Mouse (Mus musculus) stomach, embryonic 16.5 days (tissue): ENCODE measurements around the gene Cttn. TPM values are rescaled to one million over a fixed set of nuclear protein-coding genes. Genes with fewer than 3 reads are reported as not detected.

Experiments
- ATAC-seq: fragments of 200-750 bp; cut with Nextera tagmentation; 2 replicates; pipeline ENCODE4 v1.8.0; 2017; ENCODE audit warnings: moderate number of reproducible peaks, moderate TSS enrichment; ENCODE audit not compliant: insufficient read depth, low FRiP score
- H3K27ac ChIP-seq: fragments of 300-500 bp; sonication (generic); 2 replicates; pipeline ENCODE4 v1.5.1; 2014; ENCODE audit warnings: low read length
- H3K27me3 ChIP-seq: fragments of 300-500 bp; sonication (generic); 2 replicates; pipeline ENCODE4 v1.6.1; 2014; ENCODE audit warnings: low read length, control low read depth, mixed read lengths; ENCODE audit not compliant: control insufficient read depth, insufficient read depth
- H3K36me3 ChIP-seq: fragments of 300-500 bp; sonication (generic); 2 replicates; pipeline ENCODE4 v1.6.1; 2014; ENCODE audit warnings: low read length; ENCODE audit not compliant: control insufficient read depth, insufficient read depth
- H3K4me1 ChIP-seq: fragments of 300-500 bp; sonication (generic); 2 replicates; pipeline ENCODE4 v1.6.1; 2014; ENCODE audit warnings: low read length, control low read depth, mixed read lengths; ENCODE audit not compliant: control insufficient read depth, insufficient read depth
- H3K4me2 ChIP-seq: fragments of 300-500 bp; sonication (generic); 2 replicates; pipeline ENCODE4 v1.6.1; 2014; ENCODE audit warnings: low read depth, low read length, mixed read lengths
- H3K4me3 ChIP-seq: fragments of 300-500 bp; sonication (generic); replicated peaks from 2 replicates; pipeline ENCODE4 v1.5.1; 2014; ENCODE audit warnings: mild to moderate bottlenecking, low read length
- H3K9ac ChIP-seq: fragments of 300-500 bp; sonication (generic); 2 replicates; pipeline ENCODE4 v1.6.1; 2014; ENCODE audit warnings: low read length
- H3K9me3 ChIP-seq: fragments of 300-500 bp; sonication (generic); replicated peaks from 2 replicates; pipeline ENCODE4 v1.6.1; 2016; ENCODE audit warnings: low read length, control low read depth; ENCODE audit not compliant: control insufficient read depth
- WGBS: fragments of 180-500 bp; shearing (Covaris S2); extraction: QIAGEN DNeasy Blood & Tissue Kit; methylation state at CpG from one replicate; pipeline ENCODE4 v1.1.7; 2014; 5-methylcytosine and 5-hydroxymethylcytosine counted together
- polyA plus RNA-seq: library from polyadenylated mRNA; unstranded; fragments of >200 nt; fragmentation: Nextera tagmentation; extraction: Ambion mirVana; gene quantifications from 2 replicates; pipeline ENCODE4 v1.2.1, GENCODE M21; 2015

The Cttn gene
- polyA plus RNA-seq, 1 experiment from 2014 or later, result 184 TPM

DNA sequence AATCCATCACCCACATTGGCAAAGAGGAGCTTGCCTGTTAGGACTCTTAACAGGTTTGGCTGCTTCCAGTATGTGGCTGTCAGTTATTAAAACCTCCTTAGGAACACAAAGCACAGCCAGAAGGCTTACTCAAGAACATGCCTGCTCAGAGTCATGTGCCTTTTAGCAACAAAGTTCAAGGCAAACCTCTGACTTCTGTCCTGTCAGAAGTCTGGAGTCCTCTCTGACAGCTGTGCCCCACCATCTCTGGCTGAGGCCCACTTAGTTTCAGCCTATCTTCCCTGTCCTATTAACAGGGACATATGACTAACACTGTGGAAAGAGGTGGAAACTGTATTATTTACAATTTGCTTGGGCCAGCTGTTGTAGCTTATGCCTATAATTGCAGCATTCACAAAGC is 9.5 kb upstream of the Cttn start:
- peaks cover 32% of the 10 kb centered on the region for H3K36me3 ChIP-seq
- no peak overlapping the region for H3K4me3 ChIP-seq
- no peaks in the 10 kb centered on the region for H3K4me1 ChIP-seq
- H3K9me3 ChIP-seq, result no peaks in the 10 kb centered on the region
- H3K27me3 ChIP-seq, result no peaks in the 10 kb centered on the region
- no peak overlapping the region for H3K27ac ChIP-seq
- H3K4me2 ChIP-seq, result no peak overlapping the region
- no peak for ATAC-seq
- H3K9ac ChIP-seq, result no peak overlapping the region

DNA sequence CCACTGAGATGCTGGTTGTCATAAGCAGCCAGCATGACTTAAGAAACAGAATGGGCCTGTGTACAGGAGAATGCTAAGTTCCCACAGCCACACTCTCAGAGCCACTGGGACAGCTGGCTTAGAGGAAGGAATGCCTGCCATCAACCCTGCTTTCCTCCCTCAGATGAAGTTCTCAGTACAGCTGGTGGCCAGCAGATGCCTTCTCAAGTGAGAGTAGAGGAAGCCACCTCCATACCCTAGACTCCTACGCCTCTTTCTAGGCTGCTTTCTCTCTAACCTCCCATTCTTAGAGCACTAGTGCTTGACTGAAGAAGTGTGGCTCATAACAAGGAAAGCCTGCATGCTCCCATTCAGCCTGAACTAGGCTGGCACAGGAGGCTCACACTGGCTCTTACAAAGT is 8.8 kb upstream of the Cttn start:
- H3K9me3 ChIP-seq, result no peaks in the 10 kb centered on the region
- H3K4me2 ChIP-seq, result no peak overlapping the region
- no peak overlapping the region for H3K27ac ChIP-seq
- 100% methylated on average over 1 of the region's 1 CpGs for WGBS
- H3K4me3 ChIP-seq, result no peak overlapping the region
- no peak for ATAC-seq
- peaks cover 32% of the 10 kb centered on the region for H3K36me3 ChIP-seq
- no peak overlapping the region for H3K9ac ChIP-seq
- no peaks in the 10 kb centered on the region for H3K27me3 ChIP-seq
- H3K4me1 ChIP-seq, result no peaks in the 10 kb centered on the region

DNA sequence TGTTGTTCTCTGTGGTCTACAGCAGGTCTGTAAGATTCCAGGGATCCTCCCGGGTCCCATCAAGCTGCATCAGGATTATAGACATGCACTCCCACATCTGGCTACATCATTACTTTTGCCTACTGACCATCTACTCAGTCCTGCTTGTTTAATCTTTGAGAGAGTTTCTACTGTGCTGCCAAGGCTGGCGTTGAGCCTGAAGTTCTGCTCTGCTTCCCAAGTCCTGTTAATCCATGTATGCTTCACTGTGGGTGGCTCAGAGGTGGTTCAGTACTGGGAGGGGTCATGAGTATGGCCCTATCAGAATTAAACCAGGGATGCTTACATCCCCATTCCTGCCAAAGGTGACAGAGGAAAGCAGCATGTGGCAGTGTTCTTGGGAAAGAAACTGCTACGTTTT is 4.9 kb upstream of the Cttn start:
- H3K4me2 ChIP-seq, result no peak overlapping the region
- no peaks in the 10 kb centered on the region for H3K27me3 ChIP-seq
- no peak for ATAC-seq
- no peak overlapping the region for H3K27ac ChIP-seq
- no peaks in the 10 kb centered on the region for H3K4me1 ChIP-seq
- peaks cover 7% of the 10 kb centered on the region; the same call in 1 of the 2 replicates for H3K36me3 ChIP-seq
- no peak overlapping the region for H3K4me3 ChIP-seq
- no peak overlapping the region for H3K9ac ChIP-seq
- WGBS, result 80% methylated on average over 3 of the region's 3 CpGs
- no peaks in the 10 kb centered on the region for H3K9me3 ChIP-seq

DNA sequence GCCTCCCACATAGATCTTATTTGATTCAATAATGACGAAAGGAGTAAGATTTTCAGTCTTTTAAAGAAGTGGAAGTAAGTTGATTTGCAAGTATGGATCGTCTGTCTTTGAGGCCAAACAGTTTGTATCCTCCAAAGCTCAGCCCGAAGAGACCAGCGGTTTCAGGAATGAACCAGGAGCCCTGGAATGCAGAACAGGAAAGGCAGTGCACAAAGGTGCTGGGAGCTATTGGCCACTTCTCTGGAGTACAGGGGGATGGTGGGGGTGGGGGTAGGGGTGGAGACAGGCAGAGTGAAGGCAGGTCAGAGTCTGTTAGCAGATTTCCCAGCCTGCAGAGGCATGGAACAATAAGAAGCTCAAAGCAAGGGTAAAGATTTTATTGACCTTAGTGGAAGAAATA is 2.7 kb upstream of the Cttn start:
- H3K4me2 ChIP-seq, result no peak overlapping the region
- peaks cover 12% of the 10 kb centered on the region for H3K4me1 ChIP-seq
- no peak overlapping the region for H3K4me3 ChIP-seq
- no peaks in the 10 kb centered on the region for H3K27me3 ChIP-seq
- no peak for ATAC-seq
- peaks cover 1% of the 10 kb centered on the region; the same call in 1 of the 2 replicates for H3K36me3 ChIP-seq
- no peaks in the 10 kb centered on the region for H3K9me3 ChIP-seq
- no peak overlapping the region for H3K9ac ChIP-seq
- 47% methylated on average over 4 of the region's 4 CpGs for WGBS
- no peak overlapping the region for H3K27ac ChIP-seq

DNA sequence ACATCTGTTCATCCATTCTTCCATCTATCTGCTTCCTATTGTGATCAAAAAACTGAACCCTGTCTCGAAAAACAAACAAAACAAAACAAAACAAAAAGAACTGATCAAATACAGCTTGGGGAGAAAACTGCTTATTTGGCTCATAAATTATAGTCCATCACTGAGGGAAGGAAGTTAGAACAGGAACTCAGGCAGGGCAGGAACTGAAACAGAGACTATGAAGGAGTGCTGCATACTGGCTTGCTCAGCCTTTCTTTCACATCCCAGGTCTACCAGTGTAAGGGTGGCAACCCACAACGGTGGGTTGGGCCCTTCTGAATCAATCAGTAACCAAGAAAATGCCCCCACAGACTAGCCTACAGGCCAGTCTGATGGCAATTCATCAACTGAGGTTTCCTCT is 294 bp upstream of the Cttn start:
- Histone ChIP-seq H3K4me3 (peak overlapping the region; percentile 93), H3K27me3 (no peaks in the 10 kb centered on the region), H3K36me3 (no peaks in the 10 kb centered on the region), H3K9me3 (no peaks in the 10 kb centered on the region), H3K4me1 (peaks cover 12% of the 10 kb centered on the region), H3K4me2 (peak overlapping the region; percentile 77), H3K9ac (peak overlapping the region; percentile 98), H3K27ac (peak overlapping the region; percentile 96; the same call in 1 of the 2 replicates)
- no peak for ATAC-seq
- WGBS, result 71% methylated on average over 2 of the region's 2 CpGs

DNA sequence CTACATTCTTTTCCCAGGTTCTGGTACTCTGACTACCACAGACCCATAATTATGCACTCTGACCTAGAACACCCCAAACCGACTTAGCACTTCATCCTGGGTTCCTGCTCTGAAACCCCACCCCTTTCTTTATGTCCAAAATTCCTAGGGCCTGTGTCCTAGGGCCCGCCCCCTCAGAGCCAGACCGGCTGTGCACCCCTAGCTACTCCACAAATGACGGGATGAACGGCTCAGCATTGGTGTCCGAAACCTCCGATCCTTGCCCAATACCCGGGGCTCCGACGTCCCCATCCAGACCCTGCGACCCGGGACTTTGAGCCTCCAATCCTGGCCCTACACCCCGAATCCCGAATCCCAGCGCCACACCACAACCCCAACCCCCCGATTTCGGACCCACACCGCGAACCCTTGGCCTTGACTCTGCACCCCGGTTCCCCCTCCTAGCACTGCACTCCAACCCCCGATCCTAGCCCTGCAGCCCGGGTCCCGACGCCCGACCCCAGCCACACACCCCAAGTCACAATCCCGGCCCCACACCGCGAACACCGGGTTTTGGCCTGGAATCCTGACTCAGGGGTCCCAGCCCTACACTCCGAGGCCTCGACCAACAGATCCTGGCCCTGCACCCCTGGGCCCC is 783 bp downstream of the Cttn start:
- Histone ChIP-seq H3K9me3 (no peaks in the 10 kb centered on the region), H3K4me1 (peaks cover 12% of the 10 kb centered on the region), H3K4me3 (peak overlapping the region; percentile 93), H3K9ac (peak overlapping the region; percentile 98), H3K36me3 (no peaks in the 10 kb centered on the region), H3K27me3 (no peaks in the 10 kb centered on the region), H3K4me2 (peak overlapping the region; percentile 77), H3K27ac (peak overlapping the region; percentile 96)
- whole genome bisulfite sequencing, result 2% methylated on average over 31 of the region's 31 CpGs
- peak; percentile 30 for ATAC-seq

DNA sequence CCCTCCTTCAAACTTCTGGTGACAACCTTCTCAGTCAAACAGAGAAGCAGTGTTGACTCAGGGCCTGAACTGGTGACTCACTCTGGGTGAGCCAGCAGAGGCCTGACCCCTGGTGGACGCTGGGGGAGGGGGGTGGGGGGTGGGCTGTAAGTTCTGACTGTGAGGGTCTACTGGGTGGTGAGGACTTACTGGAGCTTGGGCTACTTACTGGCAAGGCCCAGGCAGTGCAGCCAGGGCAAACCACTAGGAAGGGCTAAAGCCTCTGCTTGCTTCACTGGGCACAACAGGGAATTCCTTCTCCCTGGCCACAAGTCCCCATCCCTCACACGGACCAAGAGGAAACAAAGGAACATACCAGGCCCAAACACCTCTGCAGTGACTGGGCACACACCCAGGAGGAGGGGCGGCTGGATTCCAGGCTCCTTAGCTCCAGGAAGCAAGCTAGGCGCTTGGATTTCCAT is 1.6 kb downstream of the Cttn start:
- Histone ChIP-seq H3K4me2 (peak overlapping the region; percentile 77), H3K27ac (peak overlapping the region; percentile 96), H3K4me3 (peak overlapping the region; percentile 93), H3K4me1 (peaks cover 12% of the 10 kb centered on the region), H3K9ac (peak overlapping the region; percentile 98), H3K27me3 (no peaks in the 10 kb centered on the region), H3K36me3 (0 out of 2 replicates have a peak, but pooled peaks cover 5% of the 10 kb centered on the region), H3K9me3 (no peaks in the 10 kb centered on the region)
- peak; percentile 65 for ATAC-seq
- 5% methylated on average over 4 of the region's 4 CpGs for WGBS

DNA sequence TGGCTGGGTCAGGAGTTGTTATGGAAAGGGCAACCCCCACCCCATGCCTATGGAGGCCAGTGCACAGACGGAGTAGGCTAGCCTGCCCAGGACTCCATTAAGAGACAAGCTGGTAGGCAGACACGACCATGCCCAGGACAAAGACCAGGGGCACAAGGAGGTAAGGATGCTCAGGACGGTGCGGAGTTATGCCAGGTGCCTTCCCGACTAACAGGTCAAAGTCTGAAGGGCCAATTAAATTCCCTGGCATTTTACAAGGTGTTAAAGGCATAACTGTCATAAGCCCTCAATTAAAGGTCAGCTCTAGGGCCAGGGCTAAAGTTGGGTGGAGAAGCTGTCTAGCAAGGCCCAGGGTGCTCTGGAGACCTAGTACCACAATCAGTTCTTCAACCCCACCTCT is 2.1 kb downstream of the Cttn start:
- no peaks in the 10 kb centered on the region for H3K9me3 ChIP-seq
- H3K4me1 ChIP-seq, result peaks cover 12% of the 10 kb centered on the region
- no peak for ATAC-seq
- H3K27me3 ChIP-seq, result no peaks in the 10 kb centered on the region
- peak overlapping the region; percentile 96 for H3K27ac ChIP-seq
- H3K9ac ChIP-seq, result no peak overlapping the region; the same call in 1 of the 2 replicates
- H3K4me3 ChIP-seq, result peak overlapping the region; percentile 93
- 73% methylated on average over 5 of the region's 5 CpGs for WGBS
- H3K36me3 ChIP-seq, result 0 out of 2 replicates have a peak, but pooled peaks cover 5% of the 10 kb centered on the region
- H3K4me2 ChIP-seq, result peak overlapping the region; percentile 77

DNA sequence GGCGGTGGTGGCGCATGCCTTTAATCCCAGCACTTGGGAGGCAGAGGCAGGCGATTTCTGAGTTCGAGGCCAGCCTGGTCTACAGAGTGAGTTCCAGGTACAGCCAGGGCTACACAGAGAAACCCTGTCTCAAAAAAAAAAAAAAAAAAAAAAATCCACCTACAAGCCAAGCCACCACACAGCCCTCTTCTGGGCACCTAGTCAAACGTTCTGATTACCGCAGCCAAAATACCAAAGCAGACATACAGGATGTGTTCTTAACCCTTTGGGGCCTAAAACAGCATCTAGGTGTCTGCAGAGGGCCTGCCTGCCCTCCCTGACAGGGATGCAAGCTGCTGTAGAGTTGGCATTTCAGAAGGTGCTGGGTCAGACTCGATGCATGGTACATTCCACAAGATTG is 8.2 kb downstream of the Cttn start:
- Histone ChIP-seq H3K36me3 (peaks cover 40% of the 10 kb centered on the region), H3K9ac (no peak overlapping the region), H3K4me1 (no peaks in the 10 kb centered on the region), H3K4me3 (no peak overlapping the region), H3K27ac (no peak overlapping the region), H3K9me3 (no peaks in the 10 kb centered on the region), H3K4me2 (no peak overlapping the region), H3K27me3 (no peaks in the 10 kb centered on the region)
- 80% methylated on average over 7 of the region's 7 CpGs for WGBS
- no peak for ATAC-seq
